Mouse (Mus musculus) midbrain, embryonic 11.5 days (tissue): ENCODE results near the gene Slc25a34. TPM values are rescaled to one million over a fixed set of nuclear protein-coding genes. Genes with fewer than 3 reads are reported as not detected.

Experiments used
- ATAC-seq: fragments of 200-750 bp; cut with Nextera tagmentation; 2 replicates; pipeline ENCODE4 v1.8.0; 2017; ENCODE audit warnings: moderate TSS enrichment, moderate library complexity; ENCODE audit not compliant: low FRiP score
- DNase-seq: peaks from one replicate; pipeline ENCODE4 v3.0.0; 2015; ENCODE audit warnings: low spot score; ENCODE audit errors: missing footprints
- H3K27ac ChIP-seq: fragments of 300-500 bp; sonication (generic); 2 replicates; pipeline ENCODE4 v1.5.1; 2014; ENCODE audit warnings: low read depth, low read length
- H3K27me3 ChIP-seq: fragments of 300-500 bp; sonication (generic); 2 replicates; pipeline ENCODE4 v1.6.1; 2014; ENCODE audit warnings: mild to moderate bottlenecking, low read length, moderate library complexity, mixed read lengths; ENCODE audit not compliant: control insufficient read depth, insufficient read depth
- H3K36me3 ChIP-seq: fragments of 300-500 bp; sonication (generic); 2 replicates; pipeline ENCODE4 v1.6.1; 2014; ENCODE audit warnings: mild to moderate bottlenecking, low read length, moderate library complexity, mixed read lengths; ENCODE audit not compliant: control insufficient read depth, insufficient read depth
- H3K4me1 ChIP-seq: fragments of 300-500 bp; sonication (generic); 2 replicates; pipeline ENCODE4 v1.6.1; 2014; ENCODE audit warnings: low read length; ENCODE audit not compliant: control insufficient read depth, insufficient read depth
- H3K4me2 ChIP-seq: fragments of 300-500 bp; sonication (generic); 2 replicates; pipeline ENCODE4 v1.6.1; 2014; ENCODE audit warnings: mild to moderate bottlenecking, moderate library complexity
- H3K4me3 ChIP-seq: fragments of 300-500 bp; sonication (generic); 2 replicates; pipeline ENCODE4 v1.5.1; 2014; ENCODE audit warnings: low read depth, low read length
- H3K9ac ChIP-seq: fragments of 300-500 bp; sonication (generic); 2 replicates; pipeline ENCODE4 v1.6.1; 2014; ENCODE audit warnings: low read length
- H3K9me3 ChIP-seq: fragments of 300-500 bp; sonication (generic); 2 replicates; pipeline ENCODE4 v1.6.1; 2016; ENCODE audit warnings: low read length; ENCODE audit not compliant: control insufficient read depth
- WGBS: fragments of 180-500 bp; shearing (Covaris S2); extraction: QIAGEN DNeasy Blood & Tissue Kit; methylation state at CpG from one replicate; pipeline ENCODE4 v1.1.7; 2014; 5-methylcytosine and 5-hydroxymethylcytosine counted together
- polyA plus RNA-seq: library from polyadenylated mRNA; unstranded; fragments of >200 nt; fragmentation: Nextera tagmentation; extraction: Ambion mirVana; gene quantifications from 2 replicates; pipeline ENCODE4 v1.2.1, GENCODE M21; 2014

The Slc25a34 gene
- polyA plus RNA-seq, 1 experiment from 2014 or later = not detected

DNA sequence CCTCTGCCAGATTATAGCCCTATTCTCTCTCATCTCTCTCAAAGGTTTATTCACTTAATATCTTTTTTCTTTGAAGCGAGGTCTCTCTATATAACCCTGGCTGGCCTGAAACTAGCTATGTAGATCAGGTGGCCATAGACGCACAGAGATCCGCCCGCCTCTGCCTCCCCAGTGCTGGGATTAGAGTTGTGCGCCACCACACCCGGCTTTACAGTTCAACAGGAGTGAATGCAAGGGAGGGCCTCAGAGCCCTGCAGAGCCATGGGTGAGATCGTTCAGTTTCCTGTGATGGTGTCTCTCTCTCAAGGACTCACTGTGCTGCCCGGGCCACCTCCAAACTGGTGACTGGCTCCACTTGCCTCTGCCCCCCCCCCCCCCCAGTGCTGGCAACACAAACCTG, 513 bp upstream of the Slc25a34 start:
- WGBS = 87% methylated on average over 8 of the region's 8 CpGs
- H3K4me1 ChIP-seq = no peaks in the 10 kb centered on the region

DNA sequence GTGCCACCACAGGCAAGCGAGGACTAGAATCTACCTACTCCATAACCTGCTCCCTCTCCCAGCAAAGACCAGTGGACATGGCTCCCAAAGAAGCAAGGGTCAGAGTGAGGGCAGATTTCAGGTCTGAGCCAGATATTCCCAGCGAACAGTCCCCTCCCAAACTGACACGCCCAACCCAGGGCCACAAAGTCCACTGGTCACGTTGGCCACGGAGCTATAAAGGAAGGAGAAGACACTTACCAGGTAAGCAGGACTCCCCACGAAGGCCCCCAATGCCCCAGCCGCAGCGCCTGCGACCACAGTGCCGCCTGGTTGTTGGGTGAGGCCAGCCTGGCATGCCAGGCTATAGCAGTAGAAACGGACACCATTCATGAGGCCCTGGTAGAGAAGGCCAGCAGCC, 584 bp downstream of the Slc25a34 start:
- peaks cover 1% of the 10 kb centered on the region; the same call in 1 of the 2 replicates for H3K4me1 ChIP-seq
- 91% methylated on average over 11 of the region's 11 CpGs for WGBS
- no peak for ATAC-seq
- H3K36me3 ChIP-seq = peaks cover 4% of the 10 kb centered on the region; the same call in 1 of the 2 replicates
- H3K9ac ChIP-seq = no peak overlapping the region
- no peaks in the 10 kb centered on the region for H3K9me3 ChIP-seq
- H3K27ac ChIP-seq = no peak overlapping the region
- H3K27me3 ChIP-seq = no peaks in the 10 kb centered on the region; the same call in 1 of the 2 replicates
- no peak overlapping the region for H3K4me3 ChIP-seq
- no peak overlapping the region for H3K4me2 ChIP-seq
- no peak for DNase-seq

More for the DNA sequence above, 513 bp upstream of the Slc25a34 start:
- no peak overlapping the region for H3K27ac ChIP-seq
- no peak overlapping the region for H3K9ac ChIP-seq
- H3K27me3 ChIP-seq = no peaks in the 10 kb centered on the region
- ATAC-seq (no peak), DNase-seq (no peak)
- H3K36me3 ChIP-seq = peaks cover 4% of the 10 kb centered on the region; the same call in 1 of the 2 replicates
- H3K4me2 ChIP-seq = no peak overlapping the region
- no peaks in the 10 kb centered on the region for H3K9me3 ChIP-seq
- H3K4me3 ChIP-seq = no peak overlapping the region

DNA sequence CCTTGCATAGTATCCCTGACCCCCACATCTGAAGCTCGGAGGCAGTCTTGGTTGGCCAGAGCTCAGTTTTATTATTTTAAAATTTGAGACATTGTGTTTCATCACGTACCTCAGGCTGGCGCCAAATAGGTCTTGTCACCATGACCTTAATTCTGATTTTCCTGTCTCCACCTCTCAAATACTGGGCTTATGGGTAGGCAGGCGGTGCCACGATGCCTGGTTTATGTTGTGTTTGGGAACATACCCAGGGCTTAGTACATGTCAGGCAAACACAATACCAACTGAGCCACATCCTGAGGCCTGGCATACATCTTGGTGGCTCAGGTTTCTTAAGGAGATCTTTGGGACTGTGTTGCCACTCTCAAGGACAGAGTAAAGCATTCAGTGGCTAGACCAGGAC, 1.0 kb downstream of the Slc25a34 start:
- Histone ChIP-seq H3K4me2 (no peak overlapping the region), H3K36me3 (peaks cover 4% of the 10 kb centered on the region; the same call in 1 of the 2 replicates), H3K9me3 (no peaks in the 10 kb centered on the region), H3K27me3 (no peaks in the 10 kb centered on the region; the same call in 1 of the 2 replicates), H3K4me1 (peaks cover 5% of the 10 kb centered on the region), H3K9ac (no peak overlapping the region), H3K27ac (no peak overlapping the region), H3K4me3 (no peak overlapping the region)
- WGBS = 87% methylated on average over 5 of the region's 5 CpGs
- no peak for DNase-seq
- ATAC-seq = no peak

DNA sequence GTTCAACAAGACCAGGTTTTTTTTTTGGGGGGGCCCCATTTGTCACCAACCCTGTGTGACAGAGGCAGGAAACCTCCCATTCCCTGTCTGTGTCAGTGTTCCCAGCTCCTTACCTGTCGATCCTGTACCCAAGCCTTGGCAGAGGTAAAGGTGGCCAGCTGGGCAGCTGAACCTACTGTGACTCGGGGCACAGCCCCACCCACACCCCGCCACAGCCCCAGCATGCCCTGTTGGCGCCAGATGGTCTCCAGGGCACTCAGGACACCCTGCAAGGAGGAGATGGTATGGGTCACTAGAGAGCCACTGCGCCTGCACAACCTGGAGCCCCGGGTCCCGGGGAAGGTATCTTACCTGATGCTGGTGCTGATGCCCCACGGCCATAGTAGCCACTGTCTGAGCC, 1.5 kb downstream of the Slc25a34 start:
- 83% methylated on average over 8 of the region's 8 CpGs for WGBS
- Histone ChIP-seq H3K4me1 (peaks cover 5% of the 10 kb centered on the region), H3K9ac (no peak overlapping the region), H3K9me3 (no peaks in the 10 kb centered on the region), H3K4me3 (no peak overlapping the region), H3K27ac (no peak overlapping the region), H3K36me3 (peaks cover 4% of the 10 kb centered on the region; the same call in 1 of the 2 replicates), H3K27me3 (no peaks in the 10 kb centered on the region; the same call in 1 of the 2 replicates), H3K4me2 (no peak overlapping the region)
- DNase-seq (no peak), ATAC-seq (no peak)

DNA sequence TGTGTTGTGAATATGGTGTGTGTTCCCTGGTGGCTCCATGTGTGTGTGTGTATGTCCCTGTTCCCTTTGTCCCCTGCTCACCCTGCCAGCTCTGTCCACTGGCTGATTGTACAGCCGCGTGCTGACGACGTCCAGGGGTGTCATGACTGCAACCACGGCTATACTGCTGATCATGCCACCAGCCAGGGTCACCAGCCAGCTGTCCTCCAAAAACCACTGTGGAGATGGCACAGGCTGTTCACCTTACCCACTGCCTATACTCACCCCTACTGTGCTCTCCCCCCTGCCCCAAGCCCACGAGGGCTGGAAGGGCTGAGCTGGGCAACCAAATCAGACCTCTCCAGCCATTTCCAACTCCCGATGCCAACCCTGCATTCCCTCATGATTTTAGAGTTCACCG, 2.3 kb downstream of the Slc25a34 start:
- WGBS = 88% methylated on average over 8 of the region's 8 CpGs
- peaks cover 2% of the 10 kb centered on the region; the same call in 1 of the 2 replicates for H3K36me3 ChIP-seq
- H3K27ac ChIP-seq = no peak overlapping the region

DNA sequence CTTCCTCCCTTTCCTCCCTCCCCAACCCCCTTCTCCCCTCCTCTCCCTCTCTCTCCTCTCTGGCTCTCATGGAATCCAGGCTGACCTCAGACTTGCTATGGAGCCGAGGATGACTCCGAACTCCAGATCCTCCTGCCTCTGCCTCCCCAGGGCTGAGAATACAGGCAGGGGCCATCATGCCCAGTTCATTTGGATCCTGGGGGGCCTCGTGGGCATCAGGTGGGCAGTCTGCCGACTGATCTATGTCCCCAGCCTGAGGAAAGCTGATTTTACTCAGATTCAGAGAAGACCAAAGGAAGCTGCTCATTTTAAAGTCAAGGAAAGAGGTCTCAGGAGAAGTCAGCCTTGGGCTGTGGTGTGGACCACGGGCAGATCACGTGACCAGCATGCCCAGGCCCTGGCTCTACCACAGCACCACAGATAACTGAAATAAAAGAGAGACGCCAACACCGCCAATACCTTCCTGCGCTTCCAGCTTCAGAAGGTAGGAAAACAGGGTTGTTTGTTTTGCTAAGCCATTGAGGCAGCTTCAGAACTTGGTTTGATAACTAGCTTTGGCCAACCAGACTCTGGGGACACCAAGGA, 4.2 kb downstream of the Slc25a34 start:
- WGBS = 83% methylated on average over 9 of the region's 9 CpGs
- no peak overlapping the region for H3K4me2 ChIP-seq
- no peak overlapping the region for H3K4me3 ChIP-seq
- no peak for DNase-seq
- ATAC-seq = no peak
- H3K4me1 ChIP-seq = peaks cover 5% of the 10 kb centered on the region
- H3K27ac ChIP-seq = no peak overlapping the region
- H3K9me3 ChIP-seq = no peaks in the 10 kb centered on the region
- no peaks in the 10 kb centered on the region; the same call in 1 of the 2 replicates for H3K27me3 ChIP-seq
- no peaks in the 10 kb centered on the region for H3K36me3 ChIP-seq
- H3K9ac ChIP-seq = no peak overlapping the region

More for the DNA sequence above, 2.3 kb downstream of the Slc25a34 start:
- no peak overlapping the region for H3K4me2 ChIP-seq
- H3K27me3 ChIP-seq = no peaks in the 10 kb centered on the region; the same call in 1 of the 2 replicates
- H3K4me1 ChIP-seq = peaks cover 5% of the 10 kb centered on the region
- DNase-seq (no peak), ATAC-seq (no peak)
- H3K4me3 ChIP-seq = no peak overlapping the region
- no peak overlapping the region for H3K9ac ChIP-seq
- H3K9me3 ChIP-seq = no peaks in the 10 kb centered on the region

DNA sequence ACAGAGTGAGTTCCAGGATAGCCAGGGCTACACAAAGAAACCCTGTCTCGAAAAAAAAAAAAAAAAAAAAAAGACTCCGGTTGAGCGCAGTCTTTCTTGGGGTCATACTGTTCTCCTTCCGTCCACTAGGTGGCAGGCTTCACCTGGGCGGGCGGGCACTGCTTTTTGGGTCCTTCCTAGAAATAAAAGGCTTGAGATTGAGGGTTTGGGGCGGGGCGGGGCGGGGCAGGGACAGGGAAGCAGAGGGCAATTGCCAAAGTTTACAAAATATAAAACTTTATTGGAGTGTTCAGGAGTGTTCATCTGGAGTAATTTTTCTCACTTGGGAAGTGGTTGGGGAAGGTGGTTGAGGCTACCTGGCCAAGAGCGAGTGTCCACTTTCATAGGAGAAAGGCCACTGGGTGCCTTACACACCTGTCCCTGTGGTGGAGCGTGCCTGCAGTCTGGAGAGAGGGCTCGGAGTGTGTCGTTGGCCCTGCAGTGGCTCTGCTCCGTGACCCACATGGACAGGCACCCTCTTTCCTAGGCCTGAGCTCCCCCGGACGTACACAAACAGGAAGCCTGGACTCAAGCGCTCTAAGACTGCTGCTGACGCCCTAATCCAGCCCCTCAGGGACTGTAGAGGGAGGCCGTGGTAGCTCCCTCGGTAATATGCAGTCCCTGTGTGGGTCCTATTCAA, 4.9 kb downstream of the Slc25a34 start, which contains the start of gene Tmem82:
TSS of gene Tmem82 (minus strand) at position 69 of the 679 bp plus-strand sequence.
- Histone ChIP-seq H3K4me2 (peak within 1 kb of the TSS; percentile 45), H3K4me3 (peak within 1 kb of the TSS; percentile 17), H3K9me3 (no peaks in the 10 kb centered on the region), H3K4me1 (peaks cover 5% of the 10 kb centered on the region), H3K9ac (peak within 1 kb of the TSS; percentile 38), H3K27me3 (no peaks in the 10 kb centered on the region; the same call in 1 of the 2 replicates), H3K27ac (no peak within 1 kb of the TSS), H3K36me3 (no peaks in the 10 kb centered on the region)
- ATAC-seq (no peak), DNase-seq (peak; percentile 88)
- 36% methylated on average over 19 of the region's 20 CpGs for WGBS

DNA sequence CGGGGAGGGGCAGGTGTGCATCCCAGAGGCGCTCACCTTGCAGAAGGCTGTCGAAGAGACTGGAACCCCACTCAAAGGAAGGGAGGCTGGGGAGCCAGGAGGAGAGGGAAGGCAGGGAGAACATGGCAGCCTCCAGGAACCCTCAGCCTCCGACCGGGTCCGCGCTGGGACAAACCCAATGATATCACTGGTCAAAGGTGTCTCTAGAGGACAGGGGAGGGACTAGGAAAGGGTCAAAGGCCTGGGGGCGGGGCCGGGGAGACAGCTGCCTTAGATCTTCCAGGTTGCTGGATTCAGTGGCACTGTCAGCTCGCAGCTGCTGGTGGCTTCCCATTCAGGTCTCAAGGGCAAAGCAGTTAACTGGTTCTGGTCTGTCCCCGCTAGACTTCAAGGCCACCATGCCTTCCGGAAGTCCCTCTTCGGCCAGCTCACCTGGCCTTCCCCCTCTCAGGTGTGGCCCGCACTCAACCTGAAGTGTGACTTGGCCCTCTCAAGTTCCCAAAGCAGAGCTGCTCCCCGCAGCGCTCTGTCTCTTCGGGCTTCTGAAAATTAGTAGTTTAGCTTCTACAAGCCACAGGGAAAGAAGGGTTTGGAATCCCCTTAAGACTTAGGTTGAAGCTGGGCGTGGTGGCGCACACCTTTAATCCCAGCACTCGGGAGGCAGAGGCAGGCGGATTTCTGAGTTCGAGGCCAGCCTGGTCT, 5.6 kb downstream of the Slc25a34 start:
- ATAC-seq = peak; percentile 29
- Histone ChIP-seq H3K9ac (peak overlapping the region; percentile 38), H3K4me3 (peak overlapping the region; percentile 17), H3K36me3 (no peaks in the 10 kb centered on the region), H3K4me1 (peaks cover 5% of the 10 kb centered on the region), H3K27ac (no peak overlapping the region), H3K27me3 (no peaks in the 10 kb centered on the region; the same call in 1 of the 2 replicates), H3K4me2 (peak overlapping the region; percentile 45), H3K9me3 (no peaks in the 10 kb centered on the region)
- DNase-seq = peak; percentile 90
- WGBS = 10% methylated on average over 22 of the region's 22 CpGs
